Mouse (Mus musculus) thymus, adult 2 months (tissue): ENCODE results near the gene Fam169a.

Experiments
- CTCF ChIP-seq: fragments of 200-500 bp; IDR thresholded peaks from 2 replicates; pipeline ENCODE4 v1.5.1; 2012; ENCODE audit warnings: mild to moderate bottlenecking, control low read depth, low read length, moderate library complexity, borderline replicate concordance; ENCODE audit not compliant: control insufficient read depth, poor library complexity, insufficient read depth; ENCODE audit errors: extremely low read depth
- POLR2A ChIP-seq: fragments of 200-500 bp; IDR thresholded peaks from 2 replicates; pipeline ENCODE4 v1.6.1; 2012; ENCODE audit warnings: mild to moderate bottlenecking, low read length, control low read depth, moderate library complexity; ENCODE audit not compliant: control insufficient read depth, poor library complexity, insufficient read depth; ENCODE audit errors: extremely low read depth

- TF ChIP-seq CTCF = no peak
- no peak for TF ChIP-seq POLR2A
Observed at GRCm38 (mm10) chr13:97060331-97060730, 6.8 kb upstream of the Fam169a start.
